Mouse (Mus musculus) T-helper 2 cell (primary cell): ENCODE data around the gene Ethe1.

ENCODE experiments used
- in situ Hi-C: fragments of 300-600 bp; cut with MboI, MseI; formaldehyde crosslinking; loops from one replicate; pipeline ENCODE4 v1.15.1; 2025; ENCODE audit warnings: high pct_unique_total_duplicates

Ethe1 gene

DNA sequence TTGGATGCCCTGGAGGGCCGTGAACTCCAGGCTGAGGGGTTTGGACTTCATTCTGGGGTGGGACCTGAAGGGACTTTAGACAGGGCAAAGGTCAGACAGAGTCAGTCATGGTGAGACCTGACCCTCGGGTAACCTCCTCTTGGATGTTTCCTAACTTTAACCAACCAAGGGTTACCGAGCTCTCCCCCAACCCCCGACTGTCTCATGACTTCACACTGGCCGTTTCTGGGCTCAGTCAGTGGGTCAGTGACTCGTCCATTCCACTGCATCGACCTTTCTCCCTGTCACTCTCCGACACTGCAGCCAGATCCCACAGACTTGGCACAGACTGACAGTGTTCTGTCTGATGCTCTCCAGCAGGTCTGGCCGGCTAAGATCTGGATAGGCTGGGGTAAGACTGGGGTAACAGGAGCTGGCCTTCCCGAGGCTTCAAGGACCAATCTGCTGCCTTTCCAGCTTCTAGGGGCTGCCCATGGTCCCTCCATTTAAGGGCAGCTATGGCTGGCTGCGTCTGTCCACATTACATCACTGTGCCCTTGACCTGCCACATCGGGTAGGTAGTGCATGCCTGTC is 13.0 kb upstream of the Ethe1 start:
- in situ Hi-C loops: loop anchor here (5.0 kb wide), 1 partner anchor 37 kb away; no protein-coding TSS in a partner anchor

DNA sequence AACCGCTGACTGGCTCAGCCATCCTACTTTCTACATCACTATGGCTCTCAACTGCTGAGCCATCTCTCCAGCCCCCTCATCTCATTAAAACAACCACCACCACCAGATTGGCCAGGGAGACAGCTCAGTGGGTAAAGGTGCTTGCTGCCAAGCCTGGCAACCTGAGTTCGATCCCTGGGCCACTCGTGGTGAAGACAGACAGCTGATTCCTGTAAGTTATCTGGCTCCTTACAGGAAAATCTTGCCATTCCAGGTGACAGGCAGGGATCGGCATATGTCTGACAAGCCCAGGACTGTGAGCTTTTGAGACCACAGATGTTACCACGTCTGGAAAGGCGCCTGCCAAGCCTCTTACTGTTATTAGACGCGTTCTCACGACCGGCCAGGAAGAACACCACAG is 9.5 kb upstream of the Ethe1 start:
- in situ Hi-C loops: no loop called here

DNA sequence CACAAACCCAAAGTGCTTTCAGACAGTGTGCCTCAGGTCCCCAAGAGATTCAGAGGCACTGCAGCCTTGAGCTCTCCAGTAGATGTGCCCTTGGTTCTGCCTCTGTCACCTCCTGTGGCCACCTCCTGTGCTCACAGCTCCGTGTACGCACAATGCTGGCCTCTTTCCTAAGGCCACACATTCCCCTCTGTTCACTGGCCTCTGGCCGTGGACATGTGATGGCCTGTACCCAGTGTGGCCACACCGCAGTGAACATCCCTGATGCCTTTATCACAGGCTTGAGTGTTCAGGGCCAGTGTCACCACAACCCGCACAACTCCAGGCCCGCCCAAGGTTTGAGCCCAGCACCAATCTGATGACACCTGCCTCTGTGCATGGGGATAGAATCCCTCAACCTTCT is 2.5 kb upstream of the Ethe1 start:
- in situ Hi-C loops: no loop called here

DNA sequence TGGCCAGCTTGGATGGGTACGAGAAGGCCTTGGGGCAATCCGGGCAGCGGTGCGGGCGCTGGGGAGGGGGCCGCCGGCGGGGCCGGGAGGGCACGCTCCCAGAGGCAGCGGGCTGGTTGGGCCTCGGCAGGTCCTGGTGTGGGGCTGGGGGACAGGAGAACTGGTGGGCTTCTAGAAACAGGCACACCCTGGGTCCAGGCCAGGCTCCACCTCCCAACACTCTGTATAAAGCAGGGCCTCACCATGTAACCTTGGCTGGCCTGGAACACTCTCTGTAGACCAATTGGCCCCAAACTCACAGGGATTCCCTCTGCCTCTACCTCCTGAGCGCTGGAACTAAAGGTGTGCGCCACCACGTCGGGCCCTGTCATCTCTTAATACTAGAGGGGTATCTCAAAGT is 1.3 kb upstream of the Ethe1 start:
- in situ Hi-C loops: no loop called here

DNA sequence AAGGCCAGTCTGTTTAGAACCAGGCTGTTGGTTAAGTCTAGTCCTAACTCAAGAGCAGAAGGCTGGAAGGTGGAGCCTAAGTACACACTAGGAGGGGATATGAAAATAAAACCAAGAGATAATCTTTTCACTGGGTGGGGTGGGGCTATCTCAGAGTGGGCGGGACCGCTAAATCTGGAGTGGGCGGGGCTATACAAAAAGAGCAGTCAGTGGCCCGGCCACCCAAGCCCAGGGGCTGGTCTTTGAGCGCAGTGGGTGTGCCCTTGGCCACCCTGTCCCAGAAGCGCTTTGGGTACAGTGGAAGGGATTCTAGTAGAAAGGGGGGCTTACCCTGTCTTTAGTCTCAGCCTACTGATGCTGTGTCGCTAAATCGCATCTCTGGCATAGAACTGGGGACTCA is 515 bp upstream of the Ethe1 start:
- in situ Hi-C loops: no loop called here

GRCm38 (mm10) chr7:24588336-24588735 is 993 bp downstream of the Ethe1 start:
- in situ Hi-C loops: no loop called here

- in situ Hi-C loops: no loop called here
Observed at GRCm38 (mm10) chr7:24591735-24592134, 4.4 kb downstream of the Ethe1 start.

- in situ Hi-C loops: no loop called here
Observed at GRCm38 (mm10) chr7:24592163-24592562, 4.8 kb downstream of the Ethe1 start.

- in situ Hi-C loops: no loop called here
Observed at GRCm38 (mm10) chr7:24592781-24593180, 5.4 kb downstream of the Ethe1 start.

GRCm38 (mm10) chr7:24593621-24594308 is 6.4 kb downstream of the Ethe1 start:
- in situ Hi-C loops: no loop called here

GRCm38 (mm10) chr7:24594309-24594803 is 7.0 kb downstream of the Ethe1 start:
- in situ Hi-C loops: no loop called here

DNA sequence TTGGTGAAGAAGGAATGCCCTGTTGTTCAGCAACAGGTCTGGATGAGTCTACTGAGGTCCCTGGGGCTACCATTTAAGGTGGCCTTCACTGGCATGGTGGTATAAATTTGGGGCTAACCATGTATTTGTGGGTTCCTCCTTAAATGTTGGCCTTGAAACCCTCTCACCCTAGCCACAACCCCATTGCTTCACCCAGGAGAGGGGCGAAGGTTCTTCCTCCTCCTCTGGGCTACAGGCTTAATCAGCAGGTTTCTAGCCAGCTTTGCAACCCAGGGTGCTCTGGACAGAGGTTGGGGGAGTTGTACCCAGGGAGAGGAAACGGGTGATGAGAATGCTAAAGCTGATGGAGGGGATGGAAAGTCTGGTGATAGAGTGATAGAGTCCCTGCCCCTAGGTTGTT is 8.1 kb downstream of the Ethe1 start:
- in situ Hi-C loops: no loop called here

GRCm38 (mm10) chr7:24598121-24598520 is 10.8 kb downstream of the Ethe1 start:
- in situ Hi-C loops: no loop called here

- in situ Hi-C loops: loop anchor here (5.0 kb wide), 1 partner anchor 43 kb away; no protein-coding TSS in a partner anchor
Observed at GRCm38 (mm10) chr7:24599211-24600067, 12.1 kb downstream of the Ethe1 start.

GRCm38 (mm10) chr7:24600941-24601597 is 13.7 kb downstream of the Ethe1 start:
- in situ Hi-C loops: loop anchor here (5.0 kb wide), 1 partner anchor 41 kb away; no protein-coding TSS in a partner anchor

- in situ Hi-C loops: no loop called here
Observed at GRCm38 (mm10) chr7:24605561-24605960, 18.2 kb downstream of the Ethe1 start.

GRCm38 (mm10) chr7:24606046-24606445 is 18.7 kb downstream of the Ethe1 start:
- in situ Hi-C loops: no loop called here

DNA sequence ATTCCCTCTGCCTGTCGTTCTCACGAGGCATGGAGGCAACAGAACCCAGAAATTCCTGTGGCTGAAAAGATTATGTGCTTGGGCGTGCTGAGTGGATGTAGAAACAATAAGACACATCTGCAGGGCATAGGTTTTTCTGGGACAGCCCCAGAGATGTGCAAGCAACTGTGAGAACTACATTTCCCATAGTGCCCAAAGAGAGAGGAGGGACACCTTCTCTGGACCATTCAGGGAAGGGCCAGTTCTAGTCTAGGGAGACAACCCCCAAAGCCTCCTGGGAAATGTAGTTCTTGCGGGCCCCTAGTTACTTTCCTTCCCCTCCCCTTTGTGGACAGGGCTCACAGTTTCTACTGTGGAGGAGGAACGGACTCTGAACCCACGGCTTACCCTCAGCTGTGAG is 20.7 kb downstream of the Ethe1 start:
- in situ Hi-C loops: no loop called here

DNA sequence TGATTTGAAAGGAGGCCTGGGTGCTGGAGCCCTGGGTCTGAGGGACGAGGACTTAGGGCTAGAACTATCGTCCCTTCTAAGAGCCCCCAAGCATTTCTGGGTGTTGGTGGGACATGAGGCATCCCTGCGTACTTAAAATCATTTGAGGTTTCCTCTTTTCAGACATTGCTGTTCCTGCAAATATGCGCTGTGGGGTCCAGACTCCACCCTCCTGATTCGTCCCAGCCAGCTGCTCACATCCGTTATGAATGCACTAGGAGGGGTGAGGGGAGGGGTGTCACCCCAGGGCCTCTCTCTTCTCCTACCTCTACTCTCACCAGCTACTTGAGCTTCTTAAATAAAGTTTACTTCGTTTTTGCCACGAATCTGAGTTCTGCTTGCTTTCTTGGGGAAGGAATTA is 21.2 kb downstream of the Ethe1 start:
- in situ Hi-C loops: no loop called here

GRCm38 (mm10) chr7:24610144-24610878 is 23.0 kb downstream of the Ethe1 start, which contains the start of gene Phldb3:
Gene Phldb3 (plus strand): TSS chr7:24610763.
- in situ Hi-C loops: loop anchor here (5.0 kb wide), 1 partner anchor 78 kb away; the partner anchor contains the start of gene Irgq
